Mouse (Mus musculus): ENCODE data around the gene Gck.

GRCm38 (mm10) chr11:5893807-5894206, 56.1 kb downstream of the Gck start:
- TF ChIP-seq CTCF (IDR thresholded peaks at IDR 0.05; ENCODE audit: low read depth) (no peak), EP300 (IDR thresholded peaks at IDR 0.05; ENCODE audit: low read depth) (no peak)
